Mouse (Mus musculus) layer of hippocampus, adult 2 months (tissue): ENCODE data around the gene Nr2f2. TPM values are rescaled to one million over a fixed set of nuclear protein-coding genes. Genes with fewer than 3 reads are reported as not detected.

ENCODE experiments used
- DNase-seq, 2 experiments: peaks; one replicate each; pipeline ENCODE4 v3.0.0; 2022; ENCODE audit warnings: low spot score in 2 of 2
- H3K27ac ChIP-seq: fragments of 200-600 bp; 2 replicates; pipeline ENCODE4 v1.8.1; 2022
- H3K4me3 ChIP-seq: fragments of 200-600 bp; 2 replicates; pipeline ENCODE4 v1.8.1; 2022; ENCODE audit warnings: mild to moderate bottlenecking
- CTCF ChIP-seq: fragments of 200-600 bp; conservative IDR thresholded peaks from 2 replicates; pipeline ENCODE4 v1.8.1; 2022; ENCODE audit warnings: antibody characterized with exemption, mild to moderate bottlenecking, moderate library complexity
- long read RNA-seq, 2 experiments: library from polyadenylated mRNA; stranded (forward); transcript quantifications; one replicate each; pipeline ENCODE4 v2.0.0; 2021; ENCODE audit warnings: borderline mapping rate in 2 of 2
- total RNA-seq, 2 experiments: library from RNA; stranded (reverse); gene quantifications; 2 replicates each; pipeline ENCODE4 v1.2.3; 2021

The Nr2f2 gene
- 10 to 100 TPM; 35.8 to 48.5 TPM for total RNA-seq
- long read RNA-seq, experiment 1, full-length matches to known transcripts: 10 of 28 reads
- long read RNA-seq, experiment 1, partial matches to known transcripts: 18 of 28 reads
- long read RNA-seq, experiment 1, other reads (novel, unspliced or antisense): 0 of 28 reads
- long read RNA-seq, experiment 2, full-length matches to known transcripts: 11 of 40 reads
- long read RNA-seq, experiment 2, partial matches to known transcripts: 23 of 40 reads
- long read RNA-seq, experiment 2, other reads (novel, unspliced or antisense): 6 of 40 reads

DNA sequence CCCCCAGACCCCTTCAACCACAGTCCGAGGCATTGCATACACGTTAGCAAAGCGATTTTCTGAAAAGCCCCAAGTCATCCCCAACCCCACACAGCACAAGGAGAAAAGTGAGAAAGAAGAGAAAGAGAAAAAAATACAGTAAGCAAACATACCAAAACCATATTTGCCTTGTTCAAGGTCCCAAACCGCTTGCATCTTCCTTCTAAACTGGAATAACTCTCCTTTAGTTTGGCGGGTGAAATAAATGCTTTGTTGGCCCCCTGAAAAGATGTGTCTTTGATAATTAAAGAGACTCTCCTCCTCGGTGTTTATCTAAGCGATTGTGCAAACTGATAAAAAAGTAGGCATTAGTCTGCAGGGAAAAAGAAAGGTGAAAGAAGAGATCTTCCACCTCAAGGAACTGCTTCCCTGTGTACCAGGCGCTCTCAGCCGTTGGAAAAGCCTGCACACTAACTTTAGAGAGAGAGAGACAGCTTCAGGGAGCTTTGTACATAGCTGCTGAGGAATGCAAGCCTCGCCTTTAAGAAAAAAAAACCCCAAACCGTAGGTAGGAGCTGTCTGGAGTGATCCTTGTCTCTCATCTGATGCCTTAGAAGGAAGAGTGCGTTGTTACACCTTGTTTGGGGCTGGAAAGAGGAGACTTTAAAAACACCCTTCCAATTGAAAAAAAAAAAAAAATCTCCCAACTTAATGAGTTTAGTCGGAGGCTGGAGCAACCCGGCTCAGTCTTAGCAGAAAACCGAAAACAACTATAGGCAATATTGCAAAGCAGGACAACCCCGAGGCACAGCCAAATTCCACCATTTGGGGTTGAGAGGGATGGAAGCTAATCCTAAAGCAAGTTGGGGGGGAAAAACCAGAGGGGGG lies at the start of gene Nr2f2:
TSS of gene Nr2f2 (minus strand) at position 795 of the 867 bp plus-strand sequence.
- TF ChIP-seq CTCF: no peak
- H3K27ac ChIP-seq: peak within 1 kb of the TSS; percentile 87
- H3K4me3 ChIP-seq: peak within 1 kb of the TSS; percentile 52
- DNase-seq: no peak

DNA sequence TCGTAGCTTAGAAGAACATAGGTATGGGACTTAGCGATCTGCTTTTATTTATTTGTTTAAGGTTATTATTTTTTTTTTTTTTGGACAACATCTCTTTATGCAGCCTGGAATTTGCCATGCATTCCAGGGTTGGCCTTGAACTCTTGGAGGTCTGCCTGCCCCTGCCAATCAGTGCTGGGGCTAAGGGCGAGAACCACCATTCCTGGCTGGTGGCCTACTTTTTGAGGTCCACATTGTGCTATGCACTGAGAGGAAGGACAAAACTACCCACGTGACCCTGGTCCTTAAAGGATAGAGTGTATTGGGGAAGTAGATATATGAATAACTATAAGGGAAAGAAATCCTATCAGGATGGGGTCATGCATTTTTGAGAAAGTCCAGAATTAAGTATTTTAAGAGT lies 47.9 kb upstream of the Nr2f2 start:
- no peak overlapping the region for H3K4me3 ChIP-seq
- no peak for TF ChIP-seq CTCF
- H3K27ac ChIP-seq: no peak overlapping the region
- DNase-seq: no peak

DNA sequence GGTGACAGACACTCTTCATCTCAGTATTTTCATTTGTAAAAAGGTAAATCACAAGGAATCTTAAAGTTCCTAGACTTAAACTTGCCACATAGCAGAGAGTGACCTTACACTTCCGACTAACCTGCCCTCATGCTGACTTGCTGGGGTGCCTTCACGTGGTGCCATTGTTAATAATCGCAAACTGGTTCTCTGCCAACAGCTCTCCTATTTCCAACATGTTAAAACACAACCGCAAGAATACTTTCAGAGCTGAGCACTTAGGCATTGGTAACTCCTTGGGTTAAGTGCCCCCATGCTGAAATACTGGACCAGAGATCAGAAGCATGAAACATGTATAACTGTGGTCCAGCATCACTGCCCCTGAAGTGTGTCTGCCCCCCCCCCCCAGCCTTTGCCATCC lies 47.1 kb upstream of the Nr2f2 start:
- no peak for TF ChIP-seq CTCF
- H3K4me3 ChIP-seq: no peak overlapping the region
- no peak overlapping the region for H3K27ac ChIP-seq
- no peak for DNase-seq

DNA sequence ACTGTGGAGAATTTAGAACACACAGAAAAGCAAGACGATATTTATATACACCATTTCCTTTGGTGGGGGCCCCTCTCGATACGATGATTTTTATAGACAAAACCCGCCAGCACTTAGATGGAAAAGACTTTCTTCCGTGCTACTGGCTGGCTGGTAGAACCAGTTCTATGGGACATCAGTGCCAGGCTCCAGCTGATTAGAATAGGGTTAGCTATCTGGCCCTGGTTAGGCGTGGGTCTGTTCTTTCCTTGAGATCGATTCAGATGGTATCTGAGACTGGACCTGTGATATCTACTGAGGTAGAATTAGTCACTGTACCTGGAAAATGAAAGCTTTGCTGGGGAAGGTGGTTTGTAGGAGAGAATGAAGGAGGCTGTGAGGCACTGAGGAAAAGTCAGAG lies 46.4 kb upstream of the Nr2f2 start:
- DNase-seq: no peak
- no peak overlapping the region for H3K27ac ChIP-seq
- no peak overlapping the region for H3K4me3 ChIP-seq
- no peak for TF ChIP-seq CTCF

DNA sequence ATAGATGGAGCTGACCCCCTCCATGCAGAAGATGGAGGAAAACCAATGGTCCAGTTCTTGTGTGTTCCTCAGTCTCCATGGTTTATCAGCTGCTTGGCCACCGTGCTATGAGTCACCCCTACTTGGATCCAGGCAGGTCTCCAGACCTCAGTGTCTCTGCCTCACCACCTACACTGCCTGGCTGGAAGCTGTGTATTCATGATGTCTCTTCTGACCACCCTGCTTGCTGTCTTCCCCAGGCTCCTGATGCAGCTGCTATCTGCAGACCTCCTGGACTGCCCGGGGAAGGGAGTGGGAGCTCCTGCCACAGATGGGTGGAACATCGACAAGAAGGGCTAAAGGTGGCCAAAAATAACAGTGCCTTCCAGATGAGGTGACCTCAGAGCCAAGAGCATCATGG lies 43.8 kb upstream of the Nr2f2 start:
- TF ChIP-seq CTCF: no peak
- Histone ChIP-seq H3K27ac (no peak overlapping the region), H3K4me3 (no peak overlapping the region)
- DNase-seq: no peak

DNA sequence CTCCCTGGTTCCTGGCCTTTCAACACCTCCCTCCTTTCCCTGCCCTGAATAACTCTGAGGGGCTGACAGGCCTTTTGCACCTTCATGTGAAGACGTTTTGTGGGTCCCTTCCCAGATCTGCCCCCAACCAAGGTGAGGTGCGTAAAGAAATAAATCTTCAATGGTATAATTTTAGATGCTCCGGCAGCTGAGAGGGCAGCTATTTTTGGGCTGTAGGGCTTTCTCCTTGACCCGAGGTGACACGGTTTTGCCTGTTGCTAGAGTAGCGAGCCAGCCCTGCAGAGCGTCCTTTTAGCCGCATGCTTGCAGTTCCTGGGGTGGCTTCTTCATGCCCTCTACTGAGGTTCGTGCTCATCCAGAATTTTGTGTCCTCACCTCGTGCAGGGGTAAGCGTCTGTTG lies 43.4 kb upstream of the Nr2f2 start:
- no peak for TF ChIP-seq CTCF
- DNase-seq: no peak
- Histone ChIP-seq H3K4me3 (no peak overlapping the region), H3K27ac (no peak overlapping the region)

GRCm38 (mm10) chr7:70408814-70409213 lies 42.3 kb upstream of the Nr2f2 start:
- no peak for DNase-seq
- no peak for TF ChIP-seq CTCF
- Histone ChIP-seq H3K27ac (no peak overlapping the region), H3K4me3 (no peak overlapping the region)

DNA sequence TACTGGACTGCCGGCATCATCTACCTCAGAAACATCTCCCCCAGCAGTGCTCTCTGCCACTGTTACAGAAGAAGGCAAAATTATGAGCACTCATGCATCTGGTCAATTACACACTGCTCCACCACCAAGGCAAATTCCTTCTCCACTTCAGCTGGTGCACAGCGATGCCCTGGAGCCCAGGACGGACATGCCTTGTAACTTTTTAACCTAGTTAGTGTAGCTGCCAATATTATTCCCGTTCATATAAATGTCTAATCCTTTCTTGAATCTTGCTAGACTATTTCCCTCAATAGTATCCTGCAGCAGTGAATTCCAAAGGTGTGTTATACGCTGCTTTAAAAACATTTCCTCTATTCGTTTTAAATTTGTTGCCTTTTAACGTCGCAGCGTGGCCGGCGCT lies 40.6 kb upstream of the Nr2f2 start:
- Histone ChIP-seq H3K4me3 (no peak overlapping the region), H3K27ac (no peak overlapping the region)
- no peak for DNase-seq
- TF ChIP-seq CTCF: no peak

DNA sequence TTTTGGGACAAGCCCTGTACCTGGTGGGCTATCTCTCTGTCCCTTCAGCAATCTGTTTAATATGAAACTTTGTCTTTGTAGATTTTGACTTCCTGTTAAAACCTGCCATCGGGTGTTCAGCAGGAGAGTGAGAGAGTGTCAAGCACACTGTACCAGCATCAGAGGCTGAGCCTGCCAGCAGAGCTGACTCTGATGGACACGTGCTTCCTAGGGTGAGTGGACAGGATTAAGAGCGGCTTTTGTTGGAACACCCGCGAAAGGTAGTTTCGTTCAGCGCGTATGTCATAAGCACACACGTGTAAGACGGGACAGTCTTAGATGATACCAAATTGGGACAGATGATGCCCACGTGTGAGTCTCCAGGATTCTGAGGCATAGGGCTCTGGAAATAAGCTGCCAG lies 40.0 kb upstream of the Nr2f2 start:
- H3K27ac ChIP-seq: no peak overlapping the region
- no peak for TF ChIP-seq CTCF
- no peak for DNase-seq
- no peak overlapping the region for H3K4me3 ChIP-seq

DNA sequence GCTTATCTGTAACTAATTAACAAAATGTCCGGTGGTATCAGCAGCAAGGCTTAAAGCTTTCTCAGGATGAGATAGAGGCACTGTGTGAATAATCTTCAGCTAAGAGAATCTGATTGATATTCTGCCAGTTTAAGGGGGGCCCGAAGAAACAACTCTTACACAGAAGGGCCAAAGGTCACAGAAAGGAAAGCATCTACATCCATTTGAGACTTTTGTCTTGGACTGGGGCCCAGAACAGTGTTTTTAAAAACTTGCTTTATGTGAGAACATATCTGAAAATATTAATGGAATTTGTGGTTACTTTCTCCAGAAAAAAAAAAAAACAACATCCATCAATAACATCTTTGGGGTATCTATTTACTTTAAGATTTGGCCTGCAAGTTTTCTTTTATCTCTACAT lies 38.9 kb upstream of the Nr2f2 start:
- no peak for TF ChIP-seq CTCF
- no peak overlapping the region for H3K4me3 ChIP-seq
- no peak for DNase-seq
- H3K27ac ChIP-seq: no peak overlapping the region

GRCm38 (mm10) chr7:70382828-70383227 lies 16.3 kb upstream of the Nr2f2 start:
- Histone ChIP-seq H3K4me3 (no peak overlapping the region), H3K27ac (no peak overlapping the region)
- DNase-seq: no peak
- TF ChIP-seq CTCF: no peak

GRCm38 (mm10) chr7:70381409-70382244 lies 15.1 kb upstream of the Nr2f2 start:
- Histone ChIP-seq H3K4me3 (no peak overlapping the region; the same call in 1 of the 2 replicates), H3K27ac (no peak overlapping the region)
- TF ChIP-seq CTCF: no peak
- DNase-seq: no peak

GRCm38 (mm10) chr7:70380943-70381342 lies 14.4 kb upstream of the Nr2f2 start:
- TF ChIP-seq CTCF: no peak
- DNase-seq: no peak
- Histone ChIP-seq H3K4me3 (no peak overlapping the region), H3K27ac (no peak overlapping the region)
